Mouse (Mus musculus): ENCODE measurements around the gene Htr1f.

DNA sequence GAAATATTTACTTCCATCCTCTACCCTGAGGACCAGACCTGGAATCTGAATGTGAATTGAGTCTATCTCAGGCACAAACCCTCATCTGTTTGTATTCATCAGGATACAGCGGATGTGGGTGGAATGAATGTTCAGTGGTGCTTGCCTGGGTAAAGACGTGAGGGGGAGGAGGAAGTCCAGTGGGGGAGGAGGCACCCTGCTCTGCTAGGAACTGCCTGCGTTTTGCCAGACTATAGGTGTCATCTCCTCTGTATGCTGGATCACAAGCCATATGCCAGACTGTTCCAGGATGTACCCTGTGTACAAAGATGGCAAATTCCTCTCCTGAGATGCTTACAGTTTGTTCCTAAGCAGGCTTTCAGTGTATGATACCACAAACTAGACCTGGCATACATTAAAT lies 83.3 kb downstream of the Htr1f start:
- TF ChIP-seq GATA1 (IDR thresholded peaks at IDR 0.05; ENCODE audit: borderline replicate concordance, low read length) (no peak), FLI1 (IDR thresholded peaks at IDR 0.05; ENCODE audit: low read length) (no peak)

All from megakaryocyte, embryonic 14.5 days (primary cell).